Mouse (Mus musculus) Patski (cell line): ENCODE measurements at regions not wholly inside any gene's neighbourhood (a gene's known extent, or its start where the extent isn't known, plus 50 kb on each side); places are given as distances from the start of the nearest gene placed in this dataset.

Experiments
- ATAC-seq: fragments of 100-300 bp; one replicate; pipeline ENCODE4 v1.8.0; 2021
- CTCF ChIA-PET: fragments of 350-600 bp; sonication (Branson Sonifier 250); formaldehyde crosslinking; loops from one replicate; lab custom pipeline; 2022; ENCODE audit warnings: inconsistent platforms; lab: Charles Lee
- POLR2A ChIA-PET: fragments of 350-600 bp; sonication (Branson Sonifier 250); formaldehyde crosslinking; loops from one replicate; lab custom pipeline; 2022; ENCODE audit warnings: antibody characterized with exemption, inconsistent platforms; lab: Charles Lee
- DNase-seq: peaks from one replicate; pipeline ENCODE4 v3.0.0-alpha.2; 2011; ENCODE audit warnings: low read depth, low spot score
- H3K27me3 ChIP-seq: fragments of 371-371 bp; one replicate; pipeline ENCODE4 v1.5.1; 2021
- CTCF ChIP-seq: fragments of 100-300 bp; IDR thresholded peaks from one replicate; pipeline ENCODE4 v1.5.1; 2021
- in situ Hi-C: fragments of 300-500 bp; cut with MboI; formaldehyde crosslinking; loops from 3 replicates; pipeline ENCODE4 v1.11.1; 2018; ENCODE audit warnings: low pct_unique_long_range_greater_than_20kb, mixed read lengths

- no peak for DNase-seq
- ChIA-PET CTCF (no interaction called here), POLR2A (no interaction called here)
- no peaks in the 10 kb centered on the region for H3K27me3 ChIP-seq
- ATAC-seq: no peak
- in situ Hi-C loops: no loop called here
- no peak for TF ChIP-seq CTCF
Observed at GRCm38 (mm10) chr7:66493216-66493885, 66.0 kb upstream of the Aldh1a3 start.

GRCm38 (mm10) chr7:66492748-66493147, 65.4 kb upstream of the Aldh1a3 start:
- H3K27me3 ChIP-seq: no peaks in the 10 kb centered on the region
- POLR2A ChIA-PET: no interaction called here
- TF ChIP-seq CTCF: no peak
- DNase-seq: no peak
- CTCF ChIA-PET: no interaction called here
- ATAC-seq: no peak
- in situ Hi-C loops: no loop called here

- no peak for DNase-seq
Observed at GRCm38 (mm10) chr7:66491501-66491900, 64.2 kb upstream of the Aldh1a3 start.

GRCm38 (mm10) chr7:66490073-66490472, 62.8 kb upstream of the Aldh1a3 start:
- ATAC-seq (no peak), DNase-seq (no peak)
- TF ChIP-seq CTCF: no peak
- in situ Hi-C loops: no loop called here
- ChIA-PET POLR2A (no interaction called here), CTCF (no interaction called here)
- no peaks in the 10 kb centered on the region for H3K27me3 ChIP-seq

More at GRCm38 (mm10) chr7:66491501-66491900, 64.2 kb upstream of the Aldh1a3 start:
- H3K27me3 ChIP-seq: no peaks in the 10 kb centered on the region
- no peak for ATAC-seq
- POLR2A ChIA-PET: no interaction called here
- no peak for TF ChIP-seq CTCF
- CTCF ChIA-PET: interaction anchor here (1.4 kb wide), 1 partner anchor 11 kb away, joined by 3 read pairs; no protein-coding TSS in a partner anchor
- in situ Hi-C loops: no loop called here

GRCm38 (mm10) chr7:66487751-66488150, 60.4 kb upstream of the Aldh1a3 start:
- POLR2A ChIA-PET: no interaction called here

GRCm38 (mm10) chr7:66480446-66480845, 53.1 kb upstream of the Aldh1a3 start:
- POLR2A ChIA-PET: no interaction called here
- CTCF ChIA-PET: interaction anchor here (0.9 kb wide), 1 partner anchor 11 kb away, joined by 3 read pairs; no protein-coding TSS in a partner anchor
- DNase-seq (no peak), ATAC-seq (no peak)
- TF ChIP-seq CTCF: no peak
- H3K27me3 ChIP-seq: no peaks in the 10 kb centered on the region
- in situ Hi-C loops: no loop called here

More at GRCm38 (mm10) chr7:66487751-66488150, 60.4 kb upstream of the Aldh1a3 start:
- H3K27me3 ChIP-seq: no peaks in the 10 kb centered on the region
- CTCF ChIA-PET: no interaction called here
- TF ChIP-seq CTCF: no peak
- ATAC-seq (no peak), DNase-seq (no peak)
- in situ Hi-C loops: no loop called here

- no peak for ATAC-seq
- POLR2A ChIA-PET: interaction anchor here (0.6 kb wide), 1 partner anchor 149 kb away, joined by 3 read pairs; no protein-coding TSS in a partner anchor
- CTCF ChIA-PET: no interaction called here
Observed at GRCm38 (mm10) chr7:66479321-66479720, 52.0 kb upstream of the Aldh1a3 start.

GRCm38 (mm10) chr7:66478106-66478505, 50.8 kb upstream of the Aldh1a3 start:
- in situ Hi-C loops: loop anchor here (5.0 kb wide), 1 partner anchor 104 kb away; no protein-coding TSS in a partner anchor
- no peaks in the 10 kb centered on the region for H3K27me3 ChIP-seq
- TF ChIP-seq CTCF: no peak
- ATAC-seq (no peak), DNase-seq (no peak)
- CTCF ChIA-PET: interaction anchor here (0.6 to 0.9 kb wide), 2 partner anchors 16 to 157 kb away, joined by 3 read pairs; no protein-coding TSS in a partner anchor
- POLR2A ChIA-PET: interaction anchor here (0.6 kb wide), 1 partner anchor 29 kb away, joined by 3 read pairs; no protein-coding TSS in a partner anchor

More at GRCm38 (mm10) chr7:66479321-66479720, 52.0 kb upstream of the Aldh1a3 start:
- peak; percentile 64 for DNase-seq
- no peaks in the 10 kb centered on the region for H3K27me3 ChIP-seq
- TF ChIP-seq CTCF: no peak
- in situ Hi-C loops: loop anchor here (5.0 kb wide), 1 partner anchor 103 kb away; no protein-coding TSS in a partner anchor

GRCm38 (mm10) chr7:66477475-66477874, 50.2 kb upstream of the Aldh1a3 start:
- ATAC-seq: peak; percentile 57
- CTCF ChIA-PET: no interaction called here
- DNase-seq: peak; percentile 38
- H3K27me3 ChIP-seq: no peaks in the 10 kb centered on the region
- POLR2A ChIA-PET: no interaction called here
- TF ChIP-seq CTCF: no peak
- in situ Hi-C loops: loop anchor here (5.0 kb wide), 1 partner anchor 105 kb away; no protein-coding TSS in a partner anchor
